Mouse (Mus musculus): ENCODE data around the gene Gm13101.
"Not testable (repeated sequence)": the region's sequence is repeated elsewhere in the genome, so short reads cannot be mapped to it uniquely, and the experiment has no call there.

- not testable (repeated sequence) for TF ChIP-seq CTCF (conservative IDR thresholded peaks at IDR 0.05; ENCODE audit: low read length); NANOG (IDR thresholded peaks at IDR 0.05; ENCODE audit: borderline replicate concordance, low read length)
These were observed 21.4 kb upstream of the Gm13101 start for GRCm38 (mm10) chr4:143988126-143988525.

All from E14TG2a.4 (cell line).